Mouse (Mus musculus): ENCODE data around the gene Atf5.
A peak's percentile ranks its signal among the peaks of the same experiment; 100 is the strongest.

The Atf5 gene

DNA sequence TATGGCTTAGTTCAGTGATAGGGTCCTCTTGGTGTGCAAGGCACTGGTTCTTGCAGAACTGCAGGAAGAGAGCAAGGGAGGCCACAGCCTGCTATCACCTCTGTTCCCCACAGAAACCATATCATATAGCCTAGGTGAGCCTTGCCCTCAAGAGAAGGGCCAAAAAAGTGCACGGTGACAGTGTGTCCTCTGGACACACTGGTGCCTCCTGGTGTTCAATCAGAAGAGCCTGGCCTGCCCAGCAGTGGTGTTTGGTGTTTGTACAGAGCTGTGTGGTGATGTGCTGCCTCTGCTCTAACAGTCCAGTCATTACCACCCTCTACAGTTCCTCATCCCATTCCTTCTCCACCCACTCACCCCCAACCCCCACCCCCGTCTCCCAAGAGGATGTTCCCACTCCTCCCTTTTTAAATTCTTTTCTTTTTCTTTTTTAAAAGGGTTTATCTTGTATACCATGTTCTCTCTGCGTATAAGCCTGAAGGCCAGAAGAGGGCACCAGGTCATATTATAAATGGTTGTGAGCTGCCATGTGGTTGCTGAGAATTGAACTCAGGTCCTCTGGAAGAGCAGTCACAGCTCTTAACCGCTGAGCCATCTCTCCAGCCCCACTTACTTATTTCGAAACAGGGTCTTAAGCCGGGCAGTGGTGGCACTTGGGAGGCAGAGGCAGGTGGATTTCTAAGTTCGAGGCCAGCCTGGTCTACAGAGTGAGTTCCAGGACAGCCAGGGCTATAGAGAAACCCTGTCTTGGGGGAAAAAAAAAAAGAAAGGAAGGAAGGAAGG lies 5.4 kb upstream of the Atf5 start:
- DNase-seq (ENCODE audit: low read depth, low spot score) = no peak

DNA sequence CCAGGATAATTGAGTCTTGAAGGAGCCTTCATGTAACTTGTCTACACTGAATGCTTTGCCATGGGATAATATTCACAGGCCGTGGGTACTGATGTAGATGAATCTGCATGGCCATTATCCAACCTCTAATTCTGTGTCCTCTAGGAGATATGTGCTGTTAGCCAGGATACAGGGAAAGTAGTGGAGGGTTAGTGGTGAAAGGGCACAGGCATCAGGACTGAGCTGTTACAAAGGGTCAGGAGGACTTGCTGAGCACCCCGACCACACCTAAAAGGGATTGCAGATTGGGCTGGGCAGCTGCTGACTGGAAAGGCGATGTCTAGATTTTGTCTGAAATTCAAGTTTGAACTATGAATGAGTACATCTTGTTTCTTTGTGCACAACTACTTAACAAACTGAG lies 4.1 kb upstream of the Atf5 start:
- DNase-seq (ENCODE audit: low read depth, low spot score) = no peak

DNA sequence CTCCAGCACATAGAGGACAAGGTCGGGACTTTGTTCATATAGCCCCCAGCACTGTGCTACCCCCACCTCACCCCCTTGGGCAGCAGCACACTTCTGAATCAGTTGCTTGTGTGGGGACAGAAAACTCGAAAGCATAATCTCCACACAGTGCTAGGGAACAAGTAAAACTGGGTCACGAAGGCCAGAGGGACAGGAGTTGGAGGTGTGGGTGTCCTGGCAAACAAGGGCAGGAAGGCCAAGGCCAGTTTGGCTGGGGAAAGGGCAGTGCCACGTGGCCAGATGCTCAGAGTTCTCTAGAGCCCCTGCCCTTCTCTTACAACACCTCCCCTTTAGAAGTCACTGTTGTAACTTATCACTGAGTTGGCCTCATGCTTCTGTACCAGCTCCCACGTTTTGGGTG lies 3.4 kb upstream of the Atf5 start:
- no peak for DNase-seq (ENCODE audit: low read depth, low spot score)

DNA sequence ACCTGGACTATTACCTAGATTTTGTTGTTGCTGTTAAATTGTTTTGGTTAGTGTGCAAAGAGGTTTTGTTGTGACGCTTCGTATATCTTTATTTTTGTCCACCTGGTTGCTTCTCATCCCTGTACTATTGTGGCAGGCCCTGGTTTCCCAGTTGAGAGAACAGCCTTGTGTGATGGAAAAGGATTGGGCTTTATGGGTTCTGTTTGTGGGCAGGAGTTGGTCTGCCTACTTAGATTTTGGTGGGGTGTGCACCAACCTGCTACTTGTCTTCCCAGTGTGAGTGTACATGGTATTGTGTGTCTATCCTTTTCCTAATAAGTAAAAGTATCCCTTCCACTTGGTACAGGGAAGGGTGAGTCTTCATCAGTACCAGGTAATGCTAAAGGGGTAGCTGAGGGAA lies 2.9 kb upstream of the Atf5 start:
- no peak for DNase-seq (ENCODE audit: low read depth, low spot score)

DNA sequence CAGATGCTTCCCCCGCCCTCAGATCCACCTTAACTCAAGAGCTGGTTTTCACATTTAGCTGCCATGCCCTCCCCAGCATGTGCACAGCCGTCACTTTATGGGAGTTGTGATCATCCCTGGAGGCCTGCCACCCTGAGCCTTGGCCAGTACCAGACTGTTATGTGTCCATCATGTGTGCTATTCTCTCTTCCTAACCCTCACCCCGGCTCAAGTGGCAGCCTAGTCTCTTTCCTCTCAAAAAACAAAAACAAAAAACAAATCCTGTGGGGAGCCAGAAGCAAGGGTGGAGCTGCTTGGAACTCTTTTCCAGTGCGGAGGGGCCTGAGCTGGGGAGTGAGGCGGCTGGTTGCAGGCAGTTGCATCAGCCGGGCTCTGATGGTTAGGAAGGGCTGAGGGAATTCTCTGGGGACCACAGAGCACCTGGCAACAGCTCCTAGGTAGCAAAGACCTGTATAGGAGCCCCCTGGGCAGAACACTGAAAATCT lies 2.3 kb upstream of the Atf5 start:
- DNase-seq (ENCODE audit: low read depth, low spot score) = no peak

DNA sequence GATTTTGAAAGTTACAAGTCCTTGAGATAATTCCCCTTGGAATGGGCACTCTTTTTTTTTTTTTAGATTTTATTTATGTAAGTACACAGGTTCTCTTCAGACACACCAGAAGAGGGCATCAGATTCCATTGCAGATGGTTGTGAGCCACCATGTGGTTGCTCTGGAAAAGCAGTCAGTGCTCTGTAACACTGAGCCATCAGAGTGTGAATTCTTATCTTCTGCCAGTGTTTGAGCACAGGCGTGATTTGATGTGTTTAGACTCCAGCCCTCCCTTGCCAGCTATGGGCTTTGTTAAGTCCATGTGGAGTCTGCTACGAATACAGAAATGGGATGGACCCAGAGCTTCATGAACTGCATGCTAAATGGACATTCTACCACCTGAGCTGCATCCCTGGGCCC lies 1.7 kb upstream of the Atf5 start:
- no peak for DNase-seq (ENCODE audit: low read depth, low spot score)

DNA sequence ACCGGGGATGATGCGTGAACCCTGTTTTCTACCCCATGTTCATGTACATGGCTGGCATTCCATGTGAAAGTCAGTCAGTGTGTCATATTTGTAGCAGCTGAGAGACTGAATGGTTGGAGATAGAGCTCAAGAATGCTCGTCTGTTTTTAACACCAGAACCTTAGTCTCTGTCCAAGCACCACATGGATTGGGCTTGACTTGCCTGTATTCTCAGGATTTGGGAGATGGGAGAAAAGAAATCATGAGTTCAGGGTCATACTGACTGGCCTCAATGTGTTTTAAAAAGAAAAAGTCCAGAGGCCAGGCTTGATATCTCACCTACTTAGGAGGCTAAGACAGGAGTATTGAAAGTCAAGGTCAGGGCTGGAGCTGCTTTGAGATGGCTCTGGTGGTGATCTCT lies 983 bp upstream of the Atf5 start:
- DNase-seq (ENCODE audit: low read depth, low spot score) = no peak

DNA sequence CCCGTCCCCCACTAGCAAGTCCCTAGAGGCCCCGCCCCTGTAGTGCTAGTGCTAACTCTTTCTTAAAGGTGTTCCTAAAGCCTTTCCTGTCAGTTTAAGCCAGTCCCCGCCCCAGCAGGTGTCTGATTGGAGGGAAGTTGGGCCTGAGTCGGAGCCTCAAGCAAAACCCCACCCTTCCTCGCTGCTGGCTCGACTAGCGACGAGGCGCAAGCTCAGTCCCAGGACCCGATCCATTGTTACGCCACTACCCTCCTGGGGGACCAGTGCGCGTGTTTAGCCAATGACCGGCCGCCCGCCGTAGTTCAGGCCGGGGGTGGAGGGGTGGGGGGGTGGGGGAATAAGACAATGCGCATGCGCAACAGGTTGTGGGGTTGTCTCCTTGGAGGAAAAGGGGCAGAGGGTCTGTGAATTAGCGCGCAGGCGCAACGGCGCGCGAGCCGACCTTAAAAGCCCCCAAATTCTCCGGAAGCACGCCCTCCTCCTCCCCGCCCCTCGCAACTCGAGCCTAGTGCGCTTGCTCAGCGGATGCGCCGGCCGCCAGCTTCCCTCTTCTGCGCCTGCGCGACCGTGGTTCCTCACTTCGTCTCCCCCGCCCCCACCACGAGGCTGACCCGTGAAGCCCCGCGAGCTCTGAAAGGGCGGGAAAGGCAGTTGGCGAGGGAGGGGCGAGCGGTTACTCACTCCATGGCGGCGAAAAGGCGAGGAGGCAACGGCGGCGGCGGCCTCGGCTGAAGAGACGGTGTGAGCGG lies 563 bp downstream of the Atf5 start, which contains the start of the genes Nup62 and Il4i1:
Gene Nup62, plus strand, starts transcription at position 368 of the 749 bp plus-strand sequence.
Gene Il4i1, plus strand, starts transcription at position 667 of the 749 bp plus-strand sequence.
- peak; percentile 96 for DNase-seq (ENCODE audit: low read depth, low spot score)

DNA sequence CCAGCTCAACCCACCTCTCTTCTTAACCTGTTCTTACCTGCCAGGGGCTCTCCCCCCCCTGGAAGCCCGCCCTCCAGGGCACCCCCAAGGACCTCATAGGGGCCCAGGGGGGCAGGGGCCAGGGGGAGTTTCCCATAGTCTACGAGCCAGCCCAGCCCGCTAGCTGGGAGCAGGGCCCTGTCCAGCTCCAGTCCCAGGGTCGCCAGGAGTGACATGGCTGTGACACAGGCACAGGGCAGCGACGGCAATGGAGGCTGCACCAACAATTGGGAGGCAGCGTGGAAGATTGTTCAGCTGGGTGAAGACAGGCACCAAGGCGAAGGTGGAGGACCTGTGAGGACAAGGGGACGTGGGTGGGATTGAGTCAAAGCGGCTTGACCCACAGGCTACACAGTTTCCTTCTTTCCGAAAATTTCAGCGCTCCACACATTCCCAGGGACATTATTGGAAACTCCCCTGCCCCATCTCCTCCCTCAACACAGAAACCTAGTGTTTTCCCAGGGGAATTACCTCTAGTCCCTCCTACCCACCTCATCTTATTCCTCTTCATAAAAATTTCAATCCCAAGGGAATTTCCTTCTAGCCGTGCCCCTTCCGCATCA lies 1.4 kb downstream of the Atf5 start:
- DNase-seq (ENCODE audit: low read depth, low spot score) = no peak

DNA sequence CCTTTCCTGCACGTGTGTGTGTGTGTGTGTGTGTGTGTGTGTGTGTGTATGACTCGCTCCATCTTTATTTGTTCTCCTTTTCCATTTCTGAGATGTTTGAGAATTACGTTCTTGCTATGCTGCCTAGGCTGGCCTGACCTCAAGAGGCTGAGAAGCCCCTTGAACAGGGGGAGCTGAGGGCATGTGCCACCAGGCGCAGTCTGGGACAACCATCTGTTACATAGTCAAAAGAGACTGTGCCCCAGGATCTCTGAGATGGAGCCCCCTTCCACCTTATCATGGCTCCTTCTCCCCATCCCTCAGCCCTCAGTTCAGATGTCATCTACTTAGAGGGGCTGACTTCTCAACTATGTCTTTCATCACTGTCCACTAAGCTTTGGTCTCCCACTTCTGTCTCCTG lies 2.0 kb downstream of the Atf5 start:
- DNase-seq (ENCODE audit: low read depth, low spot score) = no peak

DNA sequence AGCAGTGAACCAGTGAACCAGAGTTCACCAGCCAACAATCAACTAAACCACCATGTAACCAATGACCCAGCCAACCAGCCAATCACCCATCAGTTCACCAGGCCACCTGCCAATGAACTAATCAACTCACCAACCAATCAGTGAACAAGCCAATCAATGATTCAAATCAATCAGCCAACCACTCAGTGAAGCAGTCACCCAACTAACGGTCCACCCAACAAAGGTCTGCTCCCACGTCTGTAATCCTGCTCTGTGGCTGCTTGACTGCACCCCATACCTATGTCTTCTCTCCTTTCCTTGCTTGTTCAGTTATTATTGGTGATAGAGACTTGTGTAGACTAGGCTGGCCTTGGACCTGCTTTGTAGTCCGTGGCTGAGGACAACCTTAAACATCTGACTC lies 2.5 kb downstream of the Atf5 start:
- no peak for DNase-seq (ENCODE audit: low read depth, low spot score)

DNA sequence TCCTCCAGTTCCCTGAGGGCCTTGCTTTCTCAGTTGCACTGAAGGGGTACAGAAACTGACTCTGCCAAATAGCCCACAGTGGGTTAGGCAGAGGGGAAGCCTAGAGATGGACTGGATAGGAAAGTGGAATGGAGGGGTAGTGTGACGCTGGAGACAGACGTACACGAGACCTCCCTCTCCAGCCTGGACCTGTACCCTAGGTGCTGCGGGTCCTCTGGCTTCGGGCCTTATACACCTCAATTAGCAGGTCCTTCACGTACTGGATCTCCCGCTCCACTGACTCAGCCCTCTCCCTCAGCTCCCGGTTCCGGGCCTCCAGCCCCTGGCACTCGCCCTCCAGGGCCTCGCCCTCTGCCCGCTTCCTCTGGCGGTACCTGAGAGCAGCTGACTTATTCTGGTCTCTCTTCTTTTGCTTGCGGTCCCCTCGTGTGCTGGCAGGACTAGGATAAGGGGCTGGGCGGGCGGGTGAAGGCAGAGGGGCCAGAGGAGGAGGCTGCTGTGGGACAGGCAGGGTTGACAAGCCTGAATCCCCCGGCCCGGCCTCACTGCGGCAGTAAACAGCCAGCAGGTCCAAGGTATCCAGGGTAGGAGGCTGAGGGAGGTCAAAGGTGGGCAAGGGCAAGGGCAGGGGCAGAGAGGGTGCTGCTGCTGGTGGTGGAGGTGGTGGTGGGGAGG lies 3.7 kb downstream of the Atf5 start:
- no peak for DNase-seq (ENCODE audit: low read depth, low spot score)

DNA sequence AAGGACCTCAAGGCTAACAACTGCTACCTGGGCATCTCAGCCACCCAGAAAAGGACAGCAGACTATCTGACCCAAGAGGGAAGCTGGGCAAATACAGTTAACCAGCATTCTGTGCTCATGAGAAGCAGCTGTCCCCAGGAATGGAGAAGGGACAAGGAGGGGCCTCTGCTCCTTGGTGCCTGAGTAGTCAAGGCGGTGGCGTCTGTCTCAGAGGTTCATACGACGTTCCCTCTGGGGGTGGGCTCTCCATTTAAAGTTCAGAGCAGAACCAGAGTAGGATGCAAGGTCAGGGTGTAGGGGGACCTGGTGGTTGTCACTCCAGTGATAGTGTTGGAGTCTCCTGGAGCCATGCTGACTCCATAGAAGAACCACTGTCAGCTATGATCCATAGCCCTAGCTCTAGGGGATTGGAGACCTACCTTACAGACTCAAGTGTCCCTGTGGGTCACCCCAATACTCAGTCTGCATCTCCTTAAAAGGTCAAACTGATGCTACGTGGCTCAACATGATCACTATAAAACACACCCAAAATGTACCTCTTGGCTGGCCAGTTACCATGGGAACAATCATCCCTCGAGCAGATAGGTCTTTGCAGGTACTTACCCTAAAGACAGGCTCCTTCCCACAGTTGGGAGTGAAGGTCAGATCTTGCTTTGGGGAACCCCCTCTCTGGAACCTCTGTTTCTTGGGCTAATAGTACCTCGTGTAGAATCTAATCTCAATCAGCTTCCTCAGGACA lies 5.5 kb downstream of the Atf5 start:
- DNase-seq (ENCODE audit: low read depth, low spot score) = no peak

DNA sequence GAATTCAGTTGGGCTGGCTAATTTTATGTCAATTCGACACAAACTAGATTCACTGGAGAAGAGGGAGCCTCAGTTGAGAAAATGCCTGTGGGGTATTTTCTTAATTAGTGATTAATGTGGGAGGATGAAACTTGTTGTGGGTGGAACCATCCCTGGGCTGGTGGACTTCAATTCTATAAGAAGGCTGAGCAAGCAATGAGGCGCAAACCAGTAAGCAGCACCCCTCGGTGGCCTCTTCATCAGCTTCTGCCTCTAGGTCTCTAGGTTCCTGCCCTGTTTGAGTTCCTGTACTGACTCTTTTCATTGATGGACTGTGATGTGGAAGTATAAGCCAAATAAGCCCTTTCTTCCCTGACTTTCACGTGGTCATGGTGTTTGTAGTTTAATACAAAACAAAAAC lies 6.1 kb downstream of the Atf5 start:
- DNase-seq (ENCODE audit: low read depth, low spot score) = no peak

DNA sequence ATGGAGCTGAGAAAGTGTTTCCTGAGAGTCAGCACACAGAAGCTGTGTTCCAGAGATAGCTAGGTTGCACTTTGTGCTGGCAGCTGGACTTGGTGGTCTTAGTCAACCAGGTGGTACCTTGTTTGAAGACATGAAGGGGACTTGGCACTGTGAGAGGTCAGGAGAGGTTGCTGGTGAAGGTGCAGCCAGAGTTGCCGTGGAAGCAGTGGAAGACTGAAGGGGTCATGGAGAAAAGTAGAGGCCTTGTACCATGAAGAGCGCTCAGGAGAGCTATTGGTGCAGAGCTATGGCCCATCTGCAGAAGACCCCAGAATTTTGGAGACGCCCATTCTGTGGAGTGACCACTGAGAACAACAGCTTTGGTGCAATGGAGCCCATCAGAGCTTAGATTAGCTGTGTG lies 7.0 kb downstream of the Atf5 start:
- no peak for DNase-seq (ENCODE audit: low read depth, low spot score)

DNA sequence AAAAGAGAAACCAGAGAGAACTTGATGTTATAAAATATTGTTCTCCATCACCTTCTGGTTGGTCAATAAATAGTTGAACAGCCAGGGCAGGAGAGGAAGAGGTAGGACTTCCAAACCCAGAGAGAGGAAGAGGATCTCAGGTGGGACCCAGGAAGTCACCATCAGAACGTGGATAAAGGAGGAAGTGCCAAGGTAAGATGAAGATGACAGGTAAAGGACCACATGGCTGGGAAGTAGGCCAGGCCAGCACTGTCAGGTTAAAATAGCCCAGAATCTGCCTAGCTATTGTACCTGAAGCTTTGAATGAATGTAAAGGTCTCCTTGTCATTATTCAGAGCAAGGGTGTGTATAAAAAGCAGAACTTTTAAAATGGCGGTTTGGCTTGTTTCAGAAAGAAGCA lies 7.5 kb downstream of the Atf5 start:
- DNase-seq (ENCODE audit: low read depth, low spot score) = no peak

DNA sequence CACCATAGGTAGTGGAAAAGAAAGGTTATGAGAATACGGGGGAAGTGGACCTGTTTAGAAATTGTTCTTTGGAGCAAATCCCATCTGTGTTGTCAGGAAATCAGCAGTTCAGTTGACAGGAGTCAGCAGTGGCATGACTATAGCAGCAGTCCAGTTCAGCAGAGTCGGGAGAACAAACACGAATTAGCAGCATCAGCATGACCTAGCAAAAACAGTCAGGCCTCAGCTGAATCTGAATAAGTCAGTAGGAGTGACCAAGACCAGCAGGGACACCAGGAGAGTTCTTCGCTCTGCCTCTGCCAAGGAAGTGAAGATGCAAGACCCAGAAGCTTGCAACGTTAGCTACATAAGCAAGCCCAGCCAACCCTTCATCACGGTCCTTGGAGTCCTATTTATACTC lies 23.7 kb downstream of the Atf5 start:
- DNase-seq (ENCODE audit: low read depth, low spot score) = no peak

DNA sequence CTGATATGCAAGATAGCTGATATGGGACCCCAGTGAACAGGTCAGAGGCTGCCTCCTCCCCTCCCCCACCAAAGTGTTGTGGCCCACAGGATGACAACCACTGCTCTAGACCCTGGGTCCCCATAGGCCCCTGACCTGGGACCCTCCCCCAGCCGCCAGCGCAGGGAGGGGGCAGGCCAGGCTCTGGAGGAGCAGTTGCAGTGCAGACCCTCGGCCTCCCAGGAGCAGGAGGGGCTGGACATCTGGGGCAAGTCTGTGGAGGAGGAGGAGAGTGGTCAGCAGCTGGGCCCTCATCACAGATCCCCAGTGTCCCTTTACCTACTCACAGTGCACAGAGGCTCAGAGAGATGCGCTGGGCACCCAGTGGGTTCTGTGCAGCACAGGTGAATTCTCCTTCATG lies 26.4 kb downstream of the Atf5 start:
- no peak for DNase-seq (ENCODE audit: low read depth, low spot score)

DNA sequence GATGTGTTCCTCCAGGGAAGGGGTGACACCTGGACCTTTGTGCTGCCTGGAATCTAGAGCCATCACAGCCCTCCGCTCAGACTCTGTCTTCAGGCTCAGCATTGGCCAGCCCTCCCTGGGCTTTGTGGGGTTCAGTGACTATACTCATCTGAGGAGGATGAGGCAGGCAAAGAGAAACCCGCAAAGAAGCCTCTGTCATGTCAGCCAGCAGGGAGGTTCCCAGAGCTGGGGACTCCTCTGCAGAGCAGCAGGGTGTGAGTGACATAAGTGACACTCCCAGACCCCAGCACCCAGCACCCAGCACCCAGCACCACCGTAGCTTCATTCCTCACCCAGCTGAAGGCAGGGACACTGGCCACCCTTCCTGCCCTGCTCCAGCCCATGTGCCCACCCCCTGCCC lies 26.9 kb downstream of the Atf5 start:
- no peak for DNase-seq (ENCODE audit: low read depth, low spot score)

DNA sequence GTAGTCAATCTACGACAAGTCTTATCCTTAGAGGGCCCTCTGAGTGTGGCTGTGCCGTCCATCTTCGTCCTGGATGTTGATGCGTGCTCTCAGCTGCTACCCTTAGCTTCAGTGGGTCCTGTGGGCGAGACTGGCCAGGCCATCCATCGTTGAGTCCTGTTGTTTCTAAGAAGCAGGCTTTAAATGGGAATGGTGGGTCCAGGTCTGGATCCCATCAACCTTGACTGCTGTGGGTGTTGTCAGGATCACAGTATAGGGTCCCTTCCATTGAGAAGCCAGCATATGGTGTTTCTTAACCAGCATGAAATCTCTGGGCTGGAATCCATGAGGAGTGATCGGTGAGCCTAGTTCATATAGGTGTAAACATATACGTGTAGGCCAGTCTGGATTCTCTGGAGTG lies 36.4 kb downstream of the Atf5 start:
- DNase-seq (ENCODE audit: low read depth, low spot score) = no peak

DNA sequence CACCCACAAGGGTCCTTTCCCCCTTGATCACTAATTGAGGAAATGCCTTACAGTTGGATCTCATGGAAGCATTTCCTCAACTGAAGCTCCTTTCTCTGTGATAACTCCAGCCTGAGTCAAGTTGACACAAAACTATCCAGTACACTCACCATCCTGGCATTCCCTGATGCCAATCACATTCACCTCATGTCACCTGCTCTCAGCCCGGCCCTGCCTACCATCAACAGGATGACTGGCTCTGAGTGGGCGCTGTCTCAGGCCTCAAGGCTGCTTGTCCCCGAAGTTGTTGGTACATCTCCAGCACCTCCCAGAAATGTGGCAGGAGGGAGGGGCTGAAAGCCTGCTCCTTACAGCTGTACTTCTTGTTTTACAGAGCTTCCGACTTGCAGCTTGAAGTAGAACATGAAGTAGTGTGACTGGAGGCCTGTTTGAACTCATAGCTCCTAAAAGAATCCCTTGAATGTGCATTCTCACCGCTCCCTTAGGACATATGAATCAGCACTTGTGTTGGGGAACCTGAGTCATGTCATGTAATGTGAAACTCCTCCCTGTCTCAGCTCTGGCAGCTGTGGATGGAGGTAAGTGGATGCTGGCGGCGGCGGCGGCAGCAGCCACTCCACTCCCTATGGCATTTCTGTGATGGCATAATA lies 39.5 kb downstream of the Atf5 start:
- DNase-seq (ENCODE audit: low read depth, low spot score) = peak; percentile 65

All from c-Kit-negative CD71-positive TER-119-positive erythroid progenitor cells, embryonic 14.5 days (primary cell).